Mouse (Mus musculus) olfactory bulb, adult 2 months (tissue): Measurements from ENCODE around the gene Grm5.

Experiments
- CTCF ChIP-seq: fragments of 200-500 bp; IDR thresholded peaks from 2 replicates; pipeline ENCODE4 v1.5.1; 2012; ENCODE audit warnings: low read depth, mild to moderate bottlenecking, low read length, moderate library complexity; ENCODE audit not compliant: insufficient read depth
- POLR2A ChIP-seq: fragments of 200-500 bp; IDR thresholded peaks from 2 replicates; pipeline ENCODE4 v1.6.1; 2012; ENCODE audit warnings: mild to moderate bottlenecking, low read depth, low read length, moderate library complexity; ENCODE audit not compliant: insufficient read depth

GRCm38 (mm10) chr7:87846082-87846481 lies 262.1 kb downstream of the Grm5 start:
- TF ChIP-seq CTCF: no peak
- TF ChIP-seq POLR2A: no peak
